Mouse (Mus musculus) MEL (cell line): Measurements from ENCODE around the gene Bmpr1b. TPM values are rescaled to one million over a fixed set of nuclear protein-coding genes. Genes with fewer than 3 reads are reported as not detected.

Source experiments
- DNase-seq: peaks from one replicate; pipeline ENCODE4 v3.0.0; 2011; ENCODE audit warnings: low read depth, low spot score
- H3K27ac ChIP-seq: 2 replicates; pipeline ENCODE4 v1.5.1; 2012; ENCODE audit warnings: low read depth, mild to moderate bottlenecking, control low read depth, low read length, moderate library complexity; ENCODE audit not compliant: control insufficient read depth
- H3K27me3 ChIP-seq, 2 experiments: fragments of 150-350 bp in 1 of 2; sonication (generic) in 1 of 2; 2 replicates each; pipeline ENCODE4 v1.6.1; 2012; ENCODE audit warnings: low read length in 2 of 2, mild to moderate bottlenecking in 2 of 2, improper control_type of control experiment in 1 of 2, moderate library complexity in 1 of 2; ENCODE audit not compliant: insufficient read depth in 2 of 2, control insufficient read depth in 1 of 2
- H3K36me3 ChIP-seq, 2 experiments: 2 replicates each; pipeline ENCODE4 v1.6.1; 2012 to 2014; ENCODE audit warnings: low read length in 2 of 2, improper control_type of control experiment in 1 of 2, inconsistent platforms in 1 of 2, mild to moderate bottlenecking in 1 of 2; ENCODE audit not compliant: insufficient read depth in 2 of 2, control insufficient read depth in 1 of 2
- H3K4me1 ChIP-seq, 2 experiments: fragments of 150-350 bp in 1 of 2; sonication (generic) in 1 of 2; 2 replicates each; pipeline ENCODE4 v1.6.1; 2012; ENCODE audit warnings: low read length in 2 of 2, improper control_type of control experiment in 1 of 2, mild to moderate bottlenecking in 1 of 2; ENCODE audit not compliant: insufficient read depth in 2 of 2, control insufficient read depth in 1 of 2
- H3K4me3 ChIP-seq, 2 experiments: fragments of 150-350 bp in 1 of 2; sonication (generic) in 1 of 2; 2 replicates each; pipeline ENCODE4 v1.5.1; 2012; ENCODE audit warnings: low read depth in 2 of 2, low read length in 2 of 2, mild to moderate bottlenecking in 2 of 2, moderate library complexity in 2 of 2, control low read depth in 1 of 2, improper control_type of control experiment in 1 of 2; ENCODE audit not compliant: control insufficient read depth in 1 of 2, insufficient read depth in 1 of 2
- H3K79me2 ChIP-seq: 2 replicates; pipeline ENCODE4 v1.6.1; 2012; ENCODE audit warnings: mild to moderate bottlenecking, low read length, moderate library complexity; ENCODE audit not compliant: control insufficient read depth, poor library complexity, insufficient read depth
- H3K9ac ChIP-seq: 2 replicates; pipeline ENCODE4 v1.6.1; 2012; ENCODE audit warnings: low read depth, mild to moderate bottlenecking, control low read depth, low read length, moderate library complexity; ENCODE audit not compliant: control insufficient read depth, poor library complexity, severe bottlenecking
- H3K9me3 ChIP-seq: fragments of 150-350 bp; sonication (generic); replicated peaks from 2 replicates; pipeline ENCODE4 v1.6.1; 2012; ENCODE audit warnings: mild to moderate bottlenecking, low read length, improper control_type of control experiment, moderate library complexity; ENCODE audit not compliant: insufficient read depth
- BHLHE40 ChIP-seq: IDR thresholded peaks from 2 replicates; pipeline ENCODE4 v1.6.1; 2012; ENCODE audit warnings: low read depth, mild to moderate bottlenecking, inconsistent platforms, low read length, improper control_type of control experiment, borderline replicate concordance
- CHD1 ChIP-seq: IDR thresholded peaks from 2 replicates; pipeline ENCODE4 v1.6.1; 2012; ENCODE audit warnings: low read depth, mild to moderate bottlenecking, inconsistent platforms, low read length, improper control_type of control experiment
- CHD2 ChIP-seq: IDR thresholded peaks from 2 replicates; pipeline ENCODE4 v1.6.1; 2011; ENCODE audit warnings: low read length, improper control_type of control experiment
- CTCF ChIP-seq, 3 experiments: IDR thresholded peaks in 2 of 3; conservative IDR thresholded peaks in 1 of 3; 2 replicates each; pipeline ENCODE4 v1.5.1; 2011 to 2012; ENCODE audit warnings: low read length in 3 of 3, low read depth in 2 of 3, mild to moderate bottlenecking in 2 of 3, improper control_type of control experiment in 1 of 3, inconsistent platforms in 1 of 3, mixed read lengths in 1 of 3, moderate library complexity in 1 of 3; ENCODE audit not compliant: control insufficient read depth in 1 of 3, insufficient read depth in 1 of 3, poor library complexity in 1 of 3, severe bottlenecking in 1 of 3
- E2F4 ChIP-seq: IDR thresholded peaks from 2 replicates; pipeline ENCODE4 v1.6.1; 2011; ENCODE audit warnings: low read depth, low read length, improper control_type of control experiment, borderline replicate concordance
- ELF1 ChIP-seq: IDR thresholded peaks from 2 replicates; pipeline ENCODE4 v1.6.1; 2014; ENCODE audit warnings: low read depth, mild to moderate bottlenecking, inconsistent platforms, low read length, improper control_type of control experiment, moderate library complexity
- EP300 ChIP-seq, 2 experiments: IDR thresholded peaks; 2 replicates each; pipeline ENCODE4 v1.6.1; 2011; ENCODE audit warnings: improper control_type of control experiment in 2 of 2, low read length in 2 of 2, low read depth in 1 of 2, mild to moderate bottlenecking in 1 of 2
- ETS1 ChIP-seq: IDR thresholded peaks from 2 replicates; pipeline ENCODE4 v1.6.1; 2012; ENCODE audit warnings: low read depth, mild to moderate bottlenecking, inconsistent platforms, low read length, improper control_type of control experiment, moderate library complexity
- GABPA ChIP-seq: IDR thresholded peaks from 2 replicates; pipeline ENCODE4 v1.6.1; 2012; ENCODE audit warnings: low read depth, mild to moderate bottlenecking, inconsistent platforms, low read length, improper control_type of control experiment, moderate library complexity
- GATA1 ChIP-seq: IDR thresholded peaks from 2 replicates; pipeline ENCODE4 v1.6.1; 2011; ENCODE audit warnings: low read depth, low read length, improper control_type of control experiment
- HCFC1 ChIP-seq: IDR thresholded peaks from 2 replicates; pipeline ENCODE4 v1.6.1; 2012; ENCODE audit warnings: low read depth, mild to moderate bottlenecking, inconsistent platforms, low read length, improper control_type of control experiment, moderate library complexity
- JUND ChIP-seq: IDR thresholded peaks from 2 replicates; pipeline ENCODE4 v1.6.1; 2011; ENCODE audit warnings: low read depth, mild to moderate bottlenecking, improper control_type of control experiment, low read length
- KAT2A ChIP-seq: conservative IDR thresholded peaks from 2 replicates; pipeline ENCODE4 v1.6.1; 2012; ENCODE audit warnings: low read depth, low read length, improper control_type of control experiment, inconsistent platforms
- MAFK ChIP-seq: IDR thresholded peaks from 2 replicates; pipeline ENCODE4 v1.6.1; 2011; ENCODE audit warnings: low read depth, mild to moderate bottlenecking, low read length, improper control_type of control experiment, borderline replicate concordance
- MAX ChIP-seq: IDR thresholded peaks from 2 replicates; pipeline ENCODE4 v1.6.1; 2011; ENCODE audit warnings: low read length, improper control_type of control experiment
- MYB ChIP-seq: IDR thresholded peaks from 2 replicates; pipeline ENCODE4 v1.6.1; 2011; ENCODE audit warnings: mild to moderate bottlenecking, low read depth, low read length, improper control_type of control experiment
- NELFE ChIP-seq: IDR thresholded peaks from 2 replicates; pipeline ENCODE4 v1.6.1; 2011; ENCODE audit warnings: low read depth, low read length, improper control_type of control experiment
- NRF1 ChIP-seq: IDR thresholded peaks from 2 replicates; pipeline ENCODE4 v1.6.1; 2014; ENCODE audit warnings: low read depth, mild to moderate bottlenecking, inconsistent platforms, low read length, improper control_type of control experiment, moderate library complexity; ENCODE audit not compliant: poor library complexity, insufficient read depth, severe bottlenecking
- POLR2A ChIP-seq, 2 experiments: IDR thresholded peaks; 2 replicates each; pipeline ENCODE4 v1.6.1; 2011 to 2012; ENCODE audit warnings: low read length in 2 of 2, mild to moderate bottlenecking in 2 of 2, control low read depth in 1 of 2, improper control_type of control experiment in 1 of 2, low read depth in 1 of 2, moderate library complexity in 1 of 2; ENCODE audit not compliant: control insufficient read depth in 1 of 2, insufficient read depth in 1 of 2, poor library complexity in 1 of 2
- POLR2AphosphoS2 ChIP-seq: IDR thresholded peaks from 2 replicates; pipeline ENCODE4 v1.6.1; 2011; ENCODE audit warnings: low read length, improper control_type of control experiment
- RAD21 ChIP-seq: IDR thresholded peaks from 2 replicates; pipeline ENCODE4 v1.6.1; 2011; ENCODE audit warnings: mild to moderate bottlenecking, low read depth, low read length, improper control_type of control experiment
- TBP ChIP-seq: IDR thresholded peaks from 2 replicates; pipeline ENCODE4 v1.8.0; 2011; ENCODE audit warnings: low read depth, low read length, improper control_type of control experiment
- TCF12 ChIP-seq: IDR thresholded peaks from 2 replicates; pipeline ENCODE4 v1.6.1; 2014; ENCODE audit warnings: low read depth, mild to moderate bottlenecking, inconsistent platforms, low read length, improper control_type of control experiment, moderate library complexity
- UBTF ChIP-seq: IDR thresholded peaks from 2 replicates; pipeline ENCODE4 v1.6.1; 2012; ENCODE audit warnings: low read depth, mild to moderate bottlenecking, inconsistent platforms, low read length, improper control_type of control experiment, moderate library complexity, borderline replicate concordance; ENCODE audit not compliant: insufficient read depth
- ZC3H11A ChIP-seq: IDR thresholded peaks from 2 replicates; pipeline ENCODE4 v1.6.1; 2012; ENCODE audit warnings: low read depth, mild to moderate bottlenecking, inconsistent platforms, low read length, improper control_type of control experiment
- ZKSCAN1 ChIP-seq: IDR thresholded peaks from 2 replicates; pipeline ENCODE4 v1.6.1; 2012; ENCODE audit warnings: low read depth, mild to moderate bottlenecking, inconsistent platforms, low read length, improper control_type of control experiment, moderate library complexity
- ZNF384 ChIP-seq: IDR thresholded peaks from 2 replicates; pipeline ENCODE4 v1.6.1; 2012; ENCODE audit warnings: low read depth, mild to moderate bottlenecking, inconsistent platforms, low read length, improper control_type of control experiment
- polyA plus RNA-seq, 2 experiments: library from polyadenylated mRNA; stranded (reverse) in 1 of 2; unstranded in 1 of 2; fragments of >175 nt in 1 of 2; fragments of >200 nt in 1 of 2; gene quantifications; 2 replicates each; pipeline versions ENCODE4 v1.2.1 to v1.2.4; 2012; ENCODE audit warnings: low replicate concordance in 2 of 2, low read depth in 1 of 2; ENCODE audit not compliant: insufficient read length in 2 of 2, insufficient read depth in 1 of 2, missing spikeins in 1 of 2
- total RNA-seq: library from RNA; depleted of rRNA; stranded (reverse); fragments of 300-350 nt; gene quantifications from 2 replicates; pipeline ENCODE4 v1.2.3, GENCODE M21; 2012

The Bmpr1b gene
- total and polyA plus RNA-seq, 3 experiments = not detected

- no peaks in the 10 kb centered on the region for H3K4me1 ChIP-seq
- H3K27ac ChIP-seq = no peak overlapping the region
- no peaks in the 10 kb centered on the region for H3K27me3 ChIP-seq
- TF ChIP-seq KAT2A = no peak
- TF ChIP-seq ETS1 = no peak
- no peak for TF ChIP-seq CHD1
- no peak for TF ChIP-seq CHD2
- TF ChIP-seq HCFC1 = no peak
- TF ChIP-seq EP300 (IDR thresholded peaks at IDR 0.05; ENCODE audit: low read depth in 1 of 2, low read length in 2 of 2) = no peak
- TF ChIP-seq MAX = no peak
- no peak for TF ChIP-seq NRF1
- TF ChIP-seq GATA1 = no peak
- no peak for TF ChIP-seq ZKSCAN1
- TF ChIP-seq UBTF = no peak
- TF ChIP-seq JUND = no peak
- TF ChIP-seq MYB = no peak
- no peak for TF ChIP-seq E2F4
- no peak for TF ChIP-seq ZC3H11A
- no peak for TF ChIP-seq POLR2AphosphoS2
- TF ChIP-seq TBP = no peak
- TF ChIP-seq CTCF (IDR thresholded peaks at IDR 0.05 in 2 of 3, conservative IDR thresholded peaks at IDR 0.05 in 1 of 3; ENCODE audit: control insufficient read depth in 1 of 3, insufficient read depth in 1 of 3, low read depth in 2 of 3, low read length in 3 of 3, poor library complexity in 1 of 3, severe bottlenecking in 1 of 3) = no peak
- TF ChIP-seq, all 39 proteins: peak for 0
- no peak overlapping the region for H3K4me3 ChIP-seq
- no peak for DNase-seq
- H3K36me3 ChIP-seq = no peaks in the 10 kb centered on the region
- no peaks in the 10 kb centered on the region for H3K9me3 ChIP-seq
- no peaks in the 10 kb centered on the region for H3K79me2 ChIP-seq
- H3K9ac ChIP-seq = no peak overlapping the region
Measured at GRCm38 (mm10) chr3:142113208-142113607, 56.0 kb downstream of the Bmpr1b start.

GRCm38 (mm10) chr3:142106227-142106626 lies 63.0 kb downstream of the Bmpr1b start:
- no peak for TF ChIP-seq ZNF384
- no peak for TF ChIP-seq EP300 (IDR thresholded peaks at IDR 0.05; ENCODE audit: low read depth in 1 of 2, low read length in 2 of 2)
- no peak for TF ChIP-seq JUND
- no peak for TF ChIP-seq POLR2AphosphoS2
- TF ChIP-seq GATA1 = no peak
- no peak for TF ChIP-seq TCF12
- TF ChIP-seq MAFK = no peak
- no peak for TF ChIP-seq GABPA
- no peak for TF ChIP-seq MAX
- no peak for TF ChIP-seq CHD1
- TF ChIP-seq NELFE = no peak
- no peak for TF ChIP-seq CTCF (IDR thresholded peaks at IDR 0.05 in 2 of 3, conservative IDR thresholded peaks at IDR 0.05 in 1 of 3; ENCODE audit: control insufficient read depth in 1 of 3, insufficient read depth in 1 of 3, low read depth in 2 of 3, low read length in 3 of 3, poor library complexity in 1 of 3, severe bottlenecking in 1 of 3)
- no peak for TF ChIP-seq ETS1
- TF ChIP-seq POLR2A (IDR thresholded peaks at IDR 0.05; ENCODE audit: control insufficient read depth in 1 of 2, insufficient read depth in 1 of 2, low read depth in 1 of 2, low read length in 2 of 2, poor library complexity in 1 of 2) = no peak
- no peak for TF ChIP-seq RAD21
- no peak for TF ChIP-seq ELF1
- no peak for TF ChIP-seq CHD2
- no peak for TF ChIP-seq ZC3H11A
- no peak for TF ChIP-seq ZKSCAN1
- TF ChIP-seq BHLHE40 = no peak
- DNase-seq = no peak
- no peak overlapping the region for H3K9ac ChIP-seq
- H3K27ac ChIP-seq = no peak overlapping the region
- H3K79me2 ChIP-seq = no peaks in the 10 kb centered on the region
- no peaks in the 10 kb centered on the region for H3K4me1 ChIP-seq
- no peaks in the 10 kb centered on the region for H3K9me3 ChIP-seq
- H3K27me3 ChIP-seq = no peaks in the 10 kb centered on the region
- H3K4me3 ChIP-seq = no peak overlapping the region
- H3K36me3 ChIP-seq = no peaks in the 10 kb centered on the region
